Mouse (Mus musculus): ENCODE data around the gene Ak2.

Ak2 gene

DNA sequence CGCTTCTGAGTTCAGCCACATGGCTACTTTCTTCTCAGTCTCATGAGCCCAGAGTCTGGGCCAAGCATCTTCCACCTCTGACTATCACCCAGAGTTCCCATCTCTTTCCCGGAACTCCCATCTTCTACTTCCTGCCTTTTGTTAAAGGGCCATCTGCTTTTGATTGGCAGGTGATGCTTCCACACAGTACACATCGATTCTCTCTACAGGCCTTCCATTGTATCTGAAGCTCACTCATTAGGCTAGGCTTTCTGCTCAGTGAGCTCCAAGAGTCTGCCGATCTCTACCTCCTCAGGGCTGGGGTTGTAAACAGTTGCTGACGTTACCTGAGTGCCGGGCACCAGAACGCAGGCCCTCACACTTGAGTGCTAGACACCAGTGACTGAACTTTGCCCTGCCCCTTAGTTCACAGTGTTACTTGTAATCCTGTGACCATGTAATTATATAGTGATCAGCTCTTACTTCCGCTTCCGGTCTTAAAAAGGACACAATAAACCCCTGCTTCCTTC is at the start of gene Ak2:
Ak2 (plus strand) TSS at position 459 of the 509 bp plus-strand sequence.
- no peak for DNase-seq (ENCODE audit: extremely low spot score)

DNA sequence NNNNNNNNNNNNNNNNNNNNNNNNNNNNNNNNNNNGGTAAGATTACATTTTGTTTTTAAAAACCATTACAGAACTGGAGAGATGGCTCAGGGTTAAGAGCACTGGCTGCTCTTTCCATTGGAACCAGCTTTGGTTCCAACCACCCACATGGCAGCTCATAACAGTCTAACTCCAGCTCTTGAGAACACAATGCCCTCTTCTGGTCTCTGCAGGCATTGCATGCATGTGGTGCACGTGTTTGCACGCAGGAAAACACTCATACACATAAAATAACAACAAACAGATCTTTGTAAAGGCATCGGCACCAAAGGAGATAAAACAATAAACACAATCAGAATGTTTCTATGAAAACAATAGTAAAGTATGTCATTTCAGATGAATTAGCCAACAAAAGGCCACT is 49.4 kb upstream of the Ak2 start:
- DNase-seq (ENCODE audit: extremely low spot score), result no peak

DNA sequence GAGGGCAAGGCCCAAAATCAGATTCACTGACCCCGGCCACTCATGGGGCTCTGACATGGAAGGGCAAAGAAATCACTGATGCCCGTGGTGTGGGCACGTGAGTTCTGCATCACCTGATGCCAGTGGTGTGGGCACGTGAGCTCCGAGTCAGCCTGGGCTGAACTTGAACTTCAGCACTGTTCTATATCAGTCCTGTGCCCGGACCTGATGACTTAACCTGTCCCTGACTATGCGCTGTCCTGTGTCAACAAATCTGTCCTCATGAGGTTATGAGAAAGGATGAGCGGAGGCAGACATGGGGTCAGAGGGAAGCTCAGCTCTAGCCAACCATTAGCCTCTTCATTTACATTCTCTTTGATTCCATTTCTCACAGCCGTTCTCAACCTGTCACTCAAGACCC is 45.0 kb upstream of the Ak2 start:
- no peak for DNase-seq (ENCODE audit: extremely low spot score)

DNA sequence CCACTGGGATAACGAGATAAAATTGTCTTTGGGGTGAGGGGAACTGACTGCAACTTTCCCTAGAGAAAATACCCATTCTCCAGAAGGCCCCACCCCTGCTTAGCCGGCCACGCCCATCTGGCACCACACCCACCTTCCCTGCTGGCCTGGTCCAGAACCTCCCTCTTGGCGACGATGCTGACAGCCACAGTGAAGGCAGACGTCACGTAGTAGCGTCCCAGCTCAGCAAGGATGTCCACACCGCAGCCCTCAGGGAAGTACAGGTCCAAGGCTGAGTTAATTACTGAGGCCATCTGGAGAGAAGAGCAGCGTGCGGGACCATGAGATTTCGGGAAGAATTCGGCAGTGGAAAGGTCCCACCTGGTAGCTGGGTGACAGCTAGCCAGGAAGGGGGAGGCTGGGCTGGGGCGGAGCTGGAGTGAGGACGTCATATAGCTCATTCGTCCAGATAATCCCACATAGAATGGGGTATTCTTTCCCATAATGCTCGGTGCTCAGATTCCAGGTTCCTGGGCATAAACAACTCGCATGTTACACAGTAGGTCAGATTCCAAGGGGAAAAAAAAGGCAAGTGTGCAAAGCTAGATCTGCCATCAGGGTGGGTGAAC is 44.3 kb upstream of the Ak2 start:
- DNase-seq (ENCODE audit: extremely low spot score), result peak; percentile 12

DNA sequence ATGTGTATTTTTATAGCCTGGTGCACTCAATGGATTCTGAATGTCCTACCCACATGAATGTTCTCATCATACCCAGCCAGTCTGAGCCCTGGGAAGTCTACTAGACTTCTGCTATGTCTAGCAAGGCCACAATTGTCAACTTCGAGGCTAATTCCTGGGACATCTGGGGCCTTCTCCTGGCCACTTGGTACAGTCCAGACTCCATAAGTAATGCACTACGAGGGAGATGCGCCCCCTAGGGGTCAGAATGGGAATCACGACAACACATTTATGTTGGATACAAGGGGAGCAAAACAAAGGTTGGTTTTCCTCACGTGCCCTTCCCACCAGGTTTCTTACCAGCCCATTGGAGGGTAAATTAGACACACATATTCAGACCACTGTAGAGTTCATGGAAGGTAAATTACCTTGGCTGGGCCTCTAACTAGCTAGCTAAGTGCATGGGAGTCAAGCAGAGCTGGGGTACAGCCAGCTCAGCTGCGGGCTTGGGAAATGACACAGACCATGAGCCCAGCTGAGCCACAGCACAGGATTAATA is 43.6 kb upstream of the Ak2 start:
- peak; percentile 53 for DNase-seq (ENCODE audit: extremely low spot score)

DNA sequence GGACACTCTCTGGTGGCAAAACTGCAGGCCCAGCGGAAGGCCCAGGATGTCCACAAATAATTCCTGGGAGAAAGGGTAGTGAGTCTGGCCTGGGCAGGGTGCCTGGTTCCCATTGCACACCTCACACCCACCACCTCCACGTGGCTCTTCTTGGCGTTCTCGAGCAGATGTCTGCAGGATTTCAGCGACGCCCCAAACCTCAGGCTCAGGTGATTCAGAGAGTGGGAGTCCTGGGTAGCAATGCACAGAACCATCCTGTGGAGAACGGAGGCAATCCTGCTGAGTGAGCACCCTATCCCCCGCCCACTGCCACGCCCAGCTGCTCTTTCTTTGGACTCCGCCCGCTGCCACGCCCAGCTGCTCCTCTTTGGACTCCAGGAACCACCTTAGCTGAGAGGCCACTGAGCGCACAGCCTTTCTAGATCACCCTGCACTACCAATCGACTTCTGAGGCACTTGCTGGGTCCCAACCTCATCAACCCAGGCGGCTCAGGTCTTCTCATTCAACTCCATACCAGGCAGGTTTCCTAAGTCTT is 42.2 kb upstream of the Ak2 start:
- DNase-seq (ENCODE audit: extremely low spot score), result no peak

DNA sequence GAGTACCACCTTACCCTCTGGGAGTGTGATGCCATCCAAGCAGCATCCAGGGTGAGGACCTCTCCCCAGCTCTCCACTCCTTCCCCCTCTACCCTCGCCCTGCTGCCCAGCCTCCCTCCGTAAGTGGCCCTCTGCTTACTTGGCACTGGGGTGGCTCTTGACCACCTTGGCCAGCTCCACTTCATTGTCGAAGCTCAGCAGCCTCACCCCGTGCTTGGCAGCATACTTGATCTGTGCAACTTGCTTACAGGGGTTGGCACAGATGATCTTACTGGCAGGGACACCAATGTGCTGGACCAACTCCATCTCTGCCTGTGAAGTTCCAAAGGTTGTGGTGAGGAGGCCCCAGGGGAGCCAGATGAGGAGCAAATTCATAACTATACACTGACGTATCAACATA is 41.3 kb upstream of the Ak2 start:
- no peak for DNase-seq (ENCODE audit: extremely low spot score)

DNA sequence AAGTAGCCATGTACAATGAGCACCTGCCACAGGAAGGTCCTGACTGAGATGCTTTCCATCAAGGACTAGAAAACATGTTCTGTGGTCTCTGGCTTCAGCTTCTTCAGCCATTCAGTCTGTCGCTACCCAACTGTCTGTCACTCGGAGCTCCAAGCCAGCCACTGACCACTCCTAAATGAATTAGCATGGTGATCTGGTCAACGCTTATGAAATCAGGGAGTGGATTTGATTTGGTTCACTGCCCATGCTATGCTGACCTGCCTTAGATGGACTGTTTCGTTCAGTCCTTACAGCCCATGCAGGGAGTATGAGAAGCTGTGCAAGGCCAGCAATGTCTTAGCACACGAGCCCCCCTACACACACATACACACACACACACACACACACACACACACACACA is 37.9 kb upstream of the Ak2 start:
- DNase-seq (ENCODE audit: extremely low spot score), result no peak

DNA sequence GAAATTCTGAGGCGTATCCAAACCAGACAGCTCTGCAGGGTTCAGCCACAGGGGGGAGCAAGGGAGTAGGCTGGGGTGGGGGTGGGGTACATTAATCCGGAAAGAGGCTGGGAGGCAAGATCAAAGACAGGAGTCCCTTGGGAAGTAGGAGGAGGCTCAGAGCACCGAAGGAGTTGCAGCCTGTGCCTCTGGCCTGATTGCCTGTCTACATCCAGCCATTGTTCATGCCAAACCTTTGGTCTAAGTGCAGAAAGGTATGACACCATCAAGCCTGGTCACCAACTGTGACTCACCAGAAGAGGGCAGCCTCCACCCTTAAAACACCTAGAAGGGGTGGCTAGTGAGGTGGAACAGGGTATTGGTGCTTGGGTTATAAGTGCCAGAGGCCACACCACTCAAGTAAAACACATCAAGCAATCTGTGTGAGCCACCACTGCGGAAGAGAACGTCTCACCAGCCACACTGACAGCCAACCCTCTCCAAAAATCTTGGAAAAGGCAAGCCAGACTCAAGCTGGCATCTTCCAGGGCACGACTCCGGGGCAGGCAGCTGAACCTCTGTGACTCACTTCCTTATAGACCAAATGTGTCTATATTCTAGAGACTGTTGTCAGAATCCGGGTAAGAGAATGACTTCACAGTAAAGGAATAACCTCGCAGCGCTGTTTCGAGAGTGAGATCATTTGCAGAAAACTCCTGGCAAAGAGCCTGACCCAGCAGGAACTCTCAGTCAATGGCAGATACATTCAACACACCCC is 34.4 kb upstream of the Ak2 start:
- DNase-seq (ENCODE audit: extremely low spot score), result peak; percentile 69

DNA sequence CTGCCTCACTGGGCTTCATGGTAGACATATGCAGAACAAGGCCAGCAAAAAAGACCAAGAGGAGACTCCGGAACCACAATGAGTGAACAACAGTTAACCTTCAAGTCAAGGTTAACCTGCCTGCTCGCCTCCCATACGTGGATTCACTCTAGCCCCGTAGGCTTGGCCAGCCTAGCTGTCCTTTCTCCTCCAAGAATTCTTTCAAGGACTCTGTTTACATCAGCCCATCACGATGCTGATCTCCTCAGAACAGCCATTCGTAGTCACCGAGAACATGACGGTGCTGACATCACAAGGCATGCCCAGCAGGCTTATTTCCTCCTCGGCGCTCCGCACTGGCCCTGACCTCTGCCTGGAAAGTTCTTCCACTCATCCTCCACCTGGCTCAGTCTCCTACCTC is 33.6 kb upstream of the Ak2 start:
- DNase-seq (ENCODE audit: extremely low spot score), result no peak

DNA sequence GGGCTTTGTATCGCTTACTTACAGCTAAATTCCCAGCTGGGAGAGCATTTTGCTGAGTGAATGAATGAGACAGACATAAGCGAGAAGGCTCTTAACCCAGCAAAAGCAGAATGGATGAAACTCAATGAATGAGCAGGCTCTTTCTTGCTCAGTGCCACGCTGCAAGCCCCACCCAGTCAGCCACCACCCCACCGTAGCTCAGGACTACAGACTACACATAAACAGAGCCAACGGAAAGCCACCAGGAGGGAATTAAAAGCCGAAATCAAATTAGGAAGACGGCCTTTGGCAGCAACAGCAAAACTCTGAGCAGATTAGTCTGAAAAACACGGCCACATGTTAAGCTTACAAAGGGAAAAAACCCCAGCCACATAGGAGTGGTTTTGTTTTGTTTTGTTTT is 32.9 kb upstream of the Ak2 start:
- DNase-seq (ENCODE audit: extremely low spot score), result no peak

DNA sequence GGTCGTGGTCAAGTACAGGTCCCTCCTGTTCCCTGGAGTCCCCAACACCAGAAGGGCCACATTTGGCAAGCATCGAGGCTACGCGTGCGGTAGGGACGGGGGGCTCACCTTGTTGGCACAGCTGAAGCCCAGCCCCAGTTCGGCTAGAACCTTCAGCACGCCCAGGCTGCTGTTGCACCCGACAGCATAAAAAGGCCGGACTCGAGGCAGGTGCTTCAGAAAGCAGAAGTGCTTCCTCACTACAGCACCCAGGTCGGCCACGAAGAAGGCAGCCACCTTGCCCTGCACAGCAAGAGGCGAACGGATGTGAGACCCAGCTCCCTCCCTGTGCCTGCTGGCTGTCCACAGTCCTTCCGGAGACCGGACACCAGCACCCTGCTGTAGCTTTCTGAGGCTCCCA is 32.1 kb upstream of the Ak2 start:
- DNase-seq (ENCODE audit: extremely low spot score), result no peak

DNA sequence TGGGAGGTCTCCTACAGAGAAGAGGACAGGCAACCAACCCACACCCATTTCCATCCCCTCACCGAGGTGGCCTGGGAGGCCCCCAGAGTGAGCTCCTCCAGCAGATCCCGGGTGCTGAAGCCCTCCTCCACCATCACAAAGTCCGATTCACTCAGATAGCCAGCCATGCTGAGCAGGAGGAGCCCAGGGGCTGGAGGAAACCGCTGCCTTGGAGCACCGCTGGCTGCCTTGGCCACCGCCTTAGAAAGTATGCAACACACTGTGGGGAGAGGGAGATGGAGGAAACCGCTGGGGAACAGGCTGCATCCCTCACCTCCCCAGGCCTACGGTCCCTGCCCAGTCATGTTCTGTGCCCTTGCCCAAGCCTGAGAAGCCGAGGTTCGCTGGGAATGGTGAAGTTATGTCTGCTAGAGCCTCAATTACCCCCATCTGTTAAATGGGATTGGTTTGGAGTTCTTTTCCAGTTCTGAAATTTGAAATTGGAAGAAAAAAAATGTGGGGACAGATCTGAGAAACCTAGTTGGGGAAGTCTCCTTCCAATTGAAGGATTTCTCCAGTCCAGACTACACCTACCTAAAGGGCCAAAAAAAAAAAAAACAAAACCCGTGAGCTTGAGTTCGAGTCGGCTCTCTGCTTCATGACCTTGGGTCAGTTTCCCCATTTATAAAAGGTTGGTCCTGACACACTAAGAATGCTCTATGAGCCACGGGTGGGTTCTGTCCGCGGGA is 30.3 kb upstream of the Ak2 start:
- DNase-seq (ENCODE audit: extremely low spot score), result peak; percentile 34

DNA sequence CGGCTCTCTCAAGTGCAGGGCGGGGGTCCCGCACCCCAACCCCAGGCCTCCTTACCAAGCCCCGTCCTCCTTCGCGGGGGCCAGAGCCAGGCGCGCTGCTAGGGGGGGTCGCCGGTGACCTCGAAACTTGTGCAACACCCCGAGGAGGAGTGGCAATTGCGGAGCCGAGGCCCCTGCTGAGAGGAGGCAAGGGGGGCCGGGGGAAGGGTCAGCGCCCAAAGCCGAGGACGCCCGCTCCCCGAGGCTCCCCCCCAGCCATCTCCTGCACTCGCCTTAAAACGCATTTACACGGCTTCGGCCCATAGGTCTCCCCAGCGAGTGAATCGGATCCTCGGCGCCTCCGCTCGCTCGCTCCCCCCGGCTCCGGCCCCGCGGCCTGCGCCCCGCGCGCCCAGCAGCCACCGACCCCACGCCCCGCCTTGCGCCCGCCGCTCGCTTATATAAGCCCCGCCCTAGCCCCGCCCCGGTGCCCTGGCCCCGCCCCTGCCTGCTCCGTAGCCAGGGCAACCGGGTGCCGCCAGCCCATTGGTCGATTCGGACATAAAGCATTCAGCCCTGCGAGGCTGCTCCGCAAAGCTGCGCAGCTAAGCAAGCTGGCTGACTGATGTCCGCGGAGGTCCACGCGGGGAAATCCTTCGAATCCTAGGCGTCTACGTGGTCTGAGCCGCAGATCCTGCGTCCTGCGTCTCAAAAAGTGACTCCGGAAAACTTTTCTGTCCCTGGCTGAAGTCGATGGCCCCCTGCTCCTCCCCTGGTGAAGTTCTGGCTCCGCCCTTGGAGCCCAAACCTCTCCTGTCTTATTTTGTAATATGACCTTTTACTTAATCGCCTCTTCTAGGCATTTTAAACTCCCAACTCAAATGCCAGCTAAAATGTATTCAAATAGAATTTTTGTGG is 29.5 kb upstream of the Ak2 start, which contains the start of gene Azin2:
Azin2 (minus strand) TSS at position 414 of the 897 bp plus-strand sequence.
- peak; percentile 97 for DNase-seq (ENCODE audit: extremely low spot score)

DNA sequence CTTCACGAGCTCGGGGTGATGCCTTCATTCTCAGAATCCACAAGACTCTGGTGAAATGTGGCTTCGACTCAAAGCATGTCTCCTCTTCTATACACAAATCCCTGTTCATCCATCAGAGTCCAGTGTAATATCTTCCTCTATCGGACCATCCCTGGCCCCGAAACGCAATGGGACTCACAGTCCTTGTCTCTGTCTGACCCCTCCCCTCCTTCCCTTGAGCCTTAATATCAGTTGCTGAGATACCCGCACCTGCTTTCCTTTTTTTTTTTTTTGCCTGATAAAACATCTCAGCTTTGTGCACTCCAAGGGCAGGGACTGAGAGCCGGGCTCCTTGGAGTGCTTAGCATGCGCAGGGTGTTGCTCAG is 28.9 kb upstream of the Ak2 start:
- DNase-seq (ENCODE audit: extremely low spot score), result peak; percentile 12

DNA sequence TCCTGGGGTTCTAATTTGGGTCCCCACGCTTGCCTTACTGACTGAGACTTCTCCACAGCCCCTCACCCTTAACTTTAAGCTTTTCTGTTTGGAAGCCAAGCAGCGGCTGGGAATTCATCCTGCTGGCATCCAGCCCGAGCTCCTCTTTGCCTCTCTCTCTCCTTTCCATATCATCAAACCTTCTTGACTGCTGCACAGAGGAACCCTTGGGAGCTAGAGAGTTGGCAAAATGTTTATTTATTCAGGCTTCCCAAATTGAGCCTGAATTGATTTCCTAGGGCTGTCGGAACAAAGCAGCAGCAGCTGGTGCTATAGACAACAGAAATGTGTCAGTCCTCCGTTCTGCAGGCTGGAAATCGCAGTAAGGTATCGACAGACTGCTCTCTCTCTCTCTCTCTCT is 25.0 kb upstream of the Ak2 start:
- DNase-seq (ENCODE audit: extremely low spot score), result no peak

DNA sequence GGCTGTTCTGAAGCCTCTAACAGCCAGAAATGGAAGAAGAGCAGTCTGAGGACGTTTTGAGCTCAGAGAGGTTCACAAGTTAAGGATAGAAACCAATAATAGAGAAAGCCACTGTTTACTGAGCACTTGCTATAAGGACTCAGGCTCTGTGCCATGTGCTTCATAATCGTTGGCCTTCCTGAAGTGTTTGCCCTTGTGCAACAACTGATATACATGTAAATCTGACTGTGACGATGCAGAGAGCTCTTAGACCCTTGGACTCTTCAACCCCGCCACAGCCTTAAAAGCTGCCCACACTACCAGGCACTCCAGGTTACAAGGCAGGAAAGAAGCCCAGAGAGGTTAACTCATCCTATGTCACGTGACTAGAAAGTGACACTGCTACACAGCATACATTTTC is 22.7 kb upstream of the Ak2 start:
- DNase-seq (ENCODE audit: extremely low spot score), result no peak

DNA sequence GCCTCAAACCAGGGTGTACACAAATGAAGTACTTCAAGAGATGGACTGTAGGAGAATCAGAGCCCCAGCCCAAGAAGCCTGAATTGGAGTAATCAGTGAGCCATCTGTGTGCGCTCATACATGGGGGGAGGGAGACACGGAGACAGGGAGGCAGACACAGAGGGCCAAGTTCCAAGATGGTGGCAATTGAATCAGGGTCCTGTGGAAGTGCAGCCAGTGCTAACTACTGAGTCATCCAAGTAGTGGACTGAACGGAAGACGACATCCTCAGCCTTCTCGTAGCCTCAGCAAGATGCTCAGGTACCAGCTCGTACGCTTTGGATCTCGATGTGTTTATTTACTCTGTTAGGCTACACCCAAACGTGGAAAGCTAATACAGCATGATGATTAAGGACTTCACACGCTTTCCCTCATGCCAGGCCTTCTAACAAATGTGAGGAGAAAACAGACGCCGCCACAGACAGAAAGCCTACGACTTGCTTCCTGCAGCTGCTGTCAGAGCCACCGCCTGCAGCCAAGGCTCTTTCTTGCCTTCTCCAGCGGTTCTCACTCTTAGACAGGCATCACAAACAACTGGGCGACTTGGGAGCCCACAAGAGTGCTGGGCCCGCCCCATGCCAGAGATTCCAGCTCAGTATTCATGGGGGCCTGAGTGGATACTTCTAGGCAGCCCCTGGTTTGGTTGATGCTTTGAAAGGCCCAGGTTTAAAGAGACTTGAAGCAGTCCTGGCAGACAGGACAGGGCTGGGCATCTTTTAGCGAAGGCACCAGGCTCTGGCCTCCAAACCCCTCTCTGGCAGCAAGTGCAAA is 21.9 kb upstream of the Ak2 start:
- DNase-seq (ENCODE audit: extremely low spot score), result no peak

DNA sequence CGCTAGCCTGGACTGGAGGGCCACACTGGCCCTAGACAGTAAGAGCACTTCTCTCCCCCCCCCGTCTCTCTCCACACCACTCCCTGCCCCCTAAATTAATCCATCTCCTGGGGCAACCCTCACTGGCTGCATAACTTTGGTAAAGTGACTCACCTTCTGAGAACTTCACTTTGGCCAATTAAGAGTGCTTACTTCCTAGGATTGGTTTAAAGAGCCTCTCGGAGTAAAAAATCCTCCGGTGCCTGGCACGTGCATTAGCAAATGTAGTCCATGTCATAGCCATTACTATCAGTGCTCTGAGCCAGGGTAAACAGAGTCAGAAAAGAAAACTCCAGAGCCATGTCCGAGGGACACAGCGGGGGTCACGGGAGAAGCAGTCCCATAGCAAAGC is 21.3 kb upstream of the Ak2 start:
- no peak for DNase-seq (ENCODE audit: extremely low spot score)

DNA sequence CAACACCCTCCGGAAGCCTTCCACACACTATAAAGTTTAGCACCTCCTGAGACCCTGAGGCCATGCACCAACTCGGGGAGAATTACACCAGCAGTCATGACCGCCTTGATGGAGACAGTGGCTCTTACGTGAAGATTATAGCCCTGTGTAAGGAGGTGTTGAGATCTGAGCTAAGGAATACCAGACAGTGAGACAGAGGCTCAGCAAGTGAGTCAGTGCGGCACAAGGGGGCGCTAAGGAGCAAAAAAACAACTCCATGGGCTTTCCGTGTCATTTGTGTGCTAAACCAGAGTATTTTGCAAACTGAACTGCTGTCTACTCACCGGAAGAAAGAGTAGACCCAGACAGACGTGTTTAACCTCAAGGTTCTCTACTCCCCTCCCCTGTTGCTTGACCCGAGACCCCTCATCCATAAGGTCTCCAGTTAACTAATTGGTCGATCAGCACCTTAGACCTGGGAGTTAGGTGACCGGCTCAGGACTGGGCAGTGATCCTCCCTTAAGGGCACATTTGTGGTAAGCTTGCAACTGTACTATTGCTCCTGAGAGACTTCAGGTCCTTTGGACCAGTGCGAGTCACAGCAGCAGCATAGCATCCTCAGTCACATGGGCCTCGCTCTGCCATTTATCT is 20.6 kb upstream of the Ak2 start:
- DNase-seq (ENCODE audit: extremely low spot score), result peak; percentile 73

Data from embryo, embryonic 9.5 days (tissue).